Mouse (Mus musculus): ENCODE measurements at regions not wholly inside any gene's neighbourhood (a gene's known extent, or its start where the extent isn't known, plus 50 kb on each side); places are given as distances from the start of the nearest gene placed in this dataset.

GRCm38 (mm10) chr1:81738384-81738783 lies 494.5 kb upstream of the Gm9747 start:
- TF ChIP-seq POLR2A (IDR thresholded peaks at IDR 0.05; ENCODE audit: borderline replicate concordance, insufficient read depth, low read length) (no peak), CTCF (IDR thresholded peaks at IDR 0.05; ENCODE audit: borderline replicate concordance, insufficient read depth, low read depth, low read length) (no peak)
